Mouse (Mus musculus) brain, embryonic 14.5 days (tissue): Measurements from ENCODE around the gene Yars.

ENCODE experiments used
- CTCF ChIP-seq: fragments of 200-500 bp; IDR thresholded peaks from 2 replicates; pipeline ENCODE4 v1.5.1; 2012; ENCODE audit warnings: inconsistent platforms, mild to moderate bottlenecking, moderate library complexity, borderline replicate concordance; ENCODE audit not compliant: insufficient read depth, insufficient read length; ENCODE audit errors: extremely low read depth
- POLR2A ChIP-seq: fragments of 200-500 bp; IDR thresholded peaks from 2 replicates; pipeline ENCODE4 v1.6.1; 2012; ENCODE audit warnings: mild to moderate bottlenecking, inconsistent platforms, borderline replicate concordance; ENCODE audit not compliant: poor library complexity, insufficient read depth, insufficient read length, severe bottlenecking; ENCODE audit errors: extremely low read depth

DNA sequence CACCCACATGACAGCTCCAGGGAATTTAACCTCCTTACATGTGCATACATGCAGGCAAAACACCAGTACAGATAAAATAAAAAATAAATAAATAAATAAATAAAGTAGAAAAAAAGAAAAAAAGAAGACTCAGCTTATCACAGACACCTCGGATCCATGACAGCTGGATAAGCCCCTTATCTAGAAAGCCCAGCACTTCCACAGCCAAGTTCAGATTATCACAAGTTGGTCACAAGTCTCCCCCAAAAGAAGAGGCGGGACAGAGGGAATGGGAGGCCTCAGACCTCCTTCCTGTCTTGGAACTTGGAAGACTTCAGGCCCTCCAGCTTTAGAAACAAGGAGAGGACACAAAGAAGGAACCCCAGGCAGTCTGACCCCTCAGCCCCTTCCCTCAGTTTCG is 45.6 kb downstream of the Yars start:
- TF ChIP-seq CTCF (no peak), POLR2A (no peak)
